Mouse (Mus musculus) midbrain, postnatal 0 days (tissue): Measurements from ENCODE around the gene Morn5. TPM values are rescaled to one million over a fixed set of nuclear protein-coding genes. Genes with fewer than 3 reads are reported as not detected.
A peak's percentile ranks its signal among the peaks of the same experiment; 100 is the strongest.

ENCODE experiments used
- ATAC-seq: fragments of 200-750 bp; cut with Nextera tagmentation; 2 replicates; pipeline ENCODE4 v1.8.0; 2017; ENCODE audit warnings: moderate number of reproducible peaks, mild to moderate bottlenecking, moderate TSS enrichment, moderate library complexity; ENCODE audit not compliant: low FRiP score
- DNase-seq: peaks from one replicate; pipeline ENCODE4 v3.0.0-alpha.2; 2015; ENCODE audit warnings: low spot score
- H3K27ac ChIP-seq: fragments of 300-500 bp; sonication (generic); 2 replicates; pipeline ENCODE4 v1.5.1; 2014; ENCODE audit warnings: low read depth, mild to moderate bottlenecking, low read length, mixed read lengths
- H3K27me3 ChIP-seq: fragments of 300-500 bp; sonication (generic); 2 replicates; pipeline ENCODE4 v1.6.1; 2014; ENCODE audit warnings: low read length, control low read depth, mixed read lengths; ENCODE audit not compliant: insufficient read depth
- H3K36me3 ChIP-seq: fragments of 300-500 bp; sonication (generic); 2 replicates; pipeline ENCODE4 v1.6.1; 2014; ENCODE audit warnings: low read length, control low read depth, mixed read lengths; ENCODE audit not compliant: insufficient read depth
- H3K4me1 ChIP-seq: fragments of 300-500 bp; sonication (generic); 2 replicates; pipeline ENCODE4 v1.6.1; 2014; ENCODE audit warnings: mild to moderate bottlenecking, control low read depth, antibody characterized with exemption, low read length, mixed read lengths; ENCODE audit not compliant: insufficient read depth
- H3K4me2 ChIP-seq: fragments of 300-500 bp; sonication (generic); 2 replicates; pipeline ENCODE4 v1.6.1; 2014; ENCODE audit warnings: low read depth, mild to moderate bottlenecking, low read length, mixed read lengths; ENCODE audit not compliant: poor library complexity, severe bottlenecking
- H3K4me3 ChIP-seq: fragments of 300-500 bp; sonication (generic); 2 replicates; pipeline ENCODE4 v1.5.1; 2014; ENCODE audit warnings: low read depth, mild to moderate bottlenecking, low read length, moderate library complexity
- H3K9ac ChIP-seq: fragments of 300-500 bp; sonication (generic); replicated peaks from 2 replicates; pipeline ENCODE4 v1.6.1; 2014; ENCODE audit warnings: mild to moderate bottlenecking, low read length, moderate library complexity, mixed read lengths; ENCODE audit not compliant: poor library complexity, severe bottlenecking
- H3K9me3 ChIP-seq: fragments of 300-500 bp; sonication (generic); 2 replicates; pipeline ENCODE4 v1.6.1; 2016; ENCODE audit warnings: low read length, control low read depth
- CTCF ChIP-seq: IDR thresholded peaks from 2 replicates; pipeline ENCODE4 v1.5.1; 2016; ENCODE audit warnings: antibody characterized with exemption, mild to moderate bottlenecking
- WGBS: fragments of 180-500 bp; shearing (Covaris S2); extraction: QIAGEN DNeasy Blood & Tissue Kit; methylation state at CpG from one replicate; pipeline ENCODE4 v1.1.7; 2014; 5-methylcytosine and 5-hydroxymethylcytosine counted together
- polyA plus RNA-seq: library from polyadenylated mRNA; unstranded; fragments of >200 nt; fragmentation: Nextera tagmentation; extraction: Ambion mirVana; gene quantifications from 2 replicates; pipeline ENCODE4 v1.2.1, GENCODE M21; 2015
- total RNA-seq: library from RNA; depleted of rRNA; stranded (reverse); fragments of >200 nt; gene quantifications from 2 replicates; pipeline ENCODE4 v1.2.3, GENCODE M21; 2014

Morn5 gene
- total and polyA plus RNA-seq, 2 experiments from 2014 or later: 3.5 to 3.8 TPM

DNA sequence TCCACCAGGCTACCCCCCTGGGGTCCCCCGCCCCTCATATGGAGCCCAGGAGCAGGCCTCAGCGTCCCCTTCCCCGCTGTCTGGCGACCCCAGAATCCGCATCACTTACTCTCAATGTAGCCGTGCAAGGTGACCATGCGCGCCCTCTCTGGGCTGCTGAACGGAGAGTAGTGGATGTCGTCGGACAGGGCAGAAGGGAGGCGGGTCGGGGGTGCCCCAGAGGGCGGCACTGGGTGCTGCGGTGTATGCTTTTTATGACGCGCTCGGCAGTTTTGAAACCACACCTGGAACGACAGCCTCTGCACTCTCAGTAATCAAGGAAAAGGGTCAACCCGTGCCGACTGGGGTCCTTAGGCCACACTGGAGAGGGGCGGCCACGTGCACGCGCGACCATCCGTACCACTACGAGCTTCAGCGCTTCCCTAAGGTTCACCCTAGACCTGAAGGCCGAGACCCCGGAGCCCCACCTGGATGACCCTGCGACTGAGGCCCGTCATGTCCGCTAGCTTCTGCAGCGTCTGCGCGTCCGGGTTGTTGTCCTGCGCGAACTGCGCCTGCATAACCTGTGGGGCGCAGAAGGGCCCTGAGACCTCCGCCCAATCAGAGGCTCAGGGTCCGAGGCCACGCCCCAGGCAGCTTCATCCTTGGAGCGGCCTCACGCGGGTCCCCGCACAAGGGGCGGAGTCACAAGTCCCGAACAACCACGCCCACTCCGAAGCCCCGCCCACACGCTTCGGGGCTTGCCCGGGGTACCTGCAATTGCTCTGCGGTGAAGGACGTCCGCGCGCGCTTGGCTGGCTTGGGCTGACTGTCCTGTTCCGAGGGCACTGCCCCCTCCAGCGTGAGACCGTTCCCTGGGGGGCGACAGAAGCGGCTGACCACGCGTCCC lies 41.8 kb downstream of the Morn5 start:
- 2% methylated on average over 70 of the region's 70 CpGs for WGBS
- no peak for TF ChIP-seq CTCF
- no peaks in the 10 kb centered on the region for H3K9me3 ChIP-seq
- H3K4me3 ChIP-seq: peak overlapping the region; percentile 43
- H3K27me3 ChIP-seq: peaks cover 68% of the 10 kb centered on the region
- H3K27ac ChIP-seq: no peak overlapping the region
- peak overlapping the region; percentile 74 for H3K4me2 ChIP-seq
- DNase-seq (no peak), ATAC-seq (peak; percentile 58)
- H3K9ac ChIP-seq: no peak overlapping the region
- peaks cover 4% of the 10 kb centered on the region; the same call in 1 of the 2 replicates for H3K4me1 ChIP-seq
- H3K36me3 ChIP-seq: no peaks in the 10 kb centered on the region

DNA sequence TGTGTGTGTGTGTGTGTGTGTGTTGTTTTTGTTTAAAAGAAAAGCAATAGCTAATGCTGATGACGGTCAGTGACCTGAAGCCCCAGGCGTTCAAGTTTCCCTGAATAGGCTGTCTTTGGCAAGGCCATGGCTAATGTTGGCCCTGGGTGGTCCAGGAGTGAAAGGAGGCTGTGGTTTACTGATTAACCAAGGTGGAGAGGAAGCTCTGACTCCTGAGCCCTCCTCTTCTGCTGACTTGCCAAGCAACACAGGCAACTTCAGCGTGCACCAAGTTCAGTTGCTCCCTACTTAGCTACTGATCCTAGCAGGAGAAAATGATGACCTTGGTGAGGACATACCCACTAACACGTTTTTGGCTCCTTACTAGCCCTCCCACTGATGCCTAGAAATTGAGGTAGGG lies 43.5 kb downstream of the Morn5 start:
- DNase-seq: no peak
- Histone ChIP-seq H3K9ac (no peak overlapping the region), H3K27me3 (peaks cover 79% of the 10 kb centered on the region), H3K4me3 (no peak overlapping the region), H3K36me3 (no peaks in the 10 kb centered on the region), H3K4me1 (peaks cover 4% of the 10 kb centered on the region; the same call in 1 of the 2 replicates), H3K4me2 (no peak overlapping the region), H3K9me3 (no peaks in the 10 kb centered on the region), H3K27ac (no peak overlapping the region)
- no peak for TF ChIP-seq CTCF
- WGBS: 6% methylated on average over 4 of the region's 4 CpGs
- ATAC-seq: no peak

DNA sequence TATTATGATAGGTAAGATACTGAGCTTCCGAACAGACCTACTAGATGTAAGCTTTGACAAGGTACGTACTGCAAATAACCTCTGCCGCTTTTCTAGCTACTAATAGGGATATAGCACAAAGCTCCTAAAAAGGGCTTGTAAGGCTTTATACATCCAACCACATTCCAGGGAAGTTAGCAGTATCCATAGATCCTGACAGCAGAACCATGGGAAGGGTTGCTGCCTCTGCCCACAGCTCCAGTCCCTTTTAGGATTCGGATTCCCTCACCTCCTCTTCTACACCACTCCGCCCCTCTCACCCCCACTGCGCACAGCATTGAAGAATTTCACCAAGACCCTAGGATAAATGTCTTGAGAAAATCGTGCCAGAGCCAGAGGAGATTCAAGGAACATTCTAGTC lies 44.0 kb downstream of the Morn5 start:
- Histone ChIP-seq H3K27ac (no peak overlapping the region), H3K9me3 (no peaks in the 10 kb centered on the region), H3K36me3 (no peaks in the 10 kb centered on the region), H3K9ac (no peak overlapping the region), H3K27me3 (peaks cover 84% of the 10 kb centered on the region), H3K4me1 (peaks cover 4% of the 10 kb centered on the region; the same call in 1 of the 2 replicates), H3K4me3 (no peak overlapping the region), H3K4me2 (no peak overlapping the region)
- DNase-seq: no peak
- WGBS: 15% methylated on average over 7 of the region's 7 CpGs
- TF ChIP-seq CTCF: no peak
- no peak for ATAC-seq

DNA sequence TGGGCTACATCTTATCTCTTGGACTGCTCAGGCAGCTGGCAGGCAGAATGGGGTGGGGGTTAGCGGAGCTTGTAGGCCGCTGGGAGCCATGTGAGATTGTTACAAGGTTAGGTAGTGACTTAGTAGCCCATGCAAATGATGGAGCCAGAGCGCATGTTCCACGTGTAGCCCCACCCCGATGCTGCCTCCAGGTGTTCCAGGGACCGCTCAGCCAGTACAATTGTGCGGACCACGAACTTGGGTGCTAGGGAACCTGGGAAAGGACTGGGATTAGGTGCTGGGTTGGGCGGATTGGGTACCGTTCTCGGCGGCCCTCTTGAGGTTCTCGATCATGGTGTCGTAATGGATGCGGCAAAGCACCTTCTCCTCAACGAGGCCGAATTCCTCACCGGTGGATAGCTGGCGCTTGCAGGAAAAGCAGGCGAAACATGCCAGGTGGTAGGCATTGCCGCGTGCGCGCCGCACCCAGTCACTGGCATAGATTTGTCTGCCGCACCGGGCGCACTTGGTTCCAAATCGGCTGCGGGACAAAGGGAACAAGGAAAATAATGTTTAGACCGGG lies 44.7 kb downstream of the Morn5 start:
- TF ChIP-seq CTCF: no peak
- Histone ChIP-seq H3K4me2 (0 out of 2 replicates have a peak overlapping the region, but pooled peaks have one; percentile 5), H3K9ac (no peak overlapping the region), H3K36me3 (no peaks in the 10 kb centered on the region), H3K4me3 (no peak overlapping the region), H3K4me1 (peaks cover 4% of the 10 kb centered on the region; the same call in 1 of the 2 replicates), H3K27ac (no peak overlapping the region), H3K27me3 (peaks cover 85% of the 10 kb centered on the region), H3K9me3 (no peaks in the 10 kb centered on the region)
- DNase-seq (no peak), ATAC-seq (no peak)
- WGBS: 2% methylated on average over 31 of the region's 31 CpGs

DNA sequence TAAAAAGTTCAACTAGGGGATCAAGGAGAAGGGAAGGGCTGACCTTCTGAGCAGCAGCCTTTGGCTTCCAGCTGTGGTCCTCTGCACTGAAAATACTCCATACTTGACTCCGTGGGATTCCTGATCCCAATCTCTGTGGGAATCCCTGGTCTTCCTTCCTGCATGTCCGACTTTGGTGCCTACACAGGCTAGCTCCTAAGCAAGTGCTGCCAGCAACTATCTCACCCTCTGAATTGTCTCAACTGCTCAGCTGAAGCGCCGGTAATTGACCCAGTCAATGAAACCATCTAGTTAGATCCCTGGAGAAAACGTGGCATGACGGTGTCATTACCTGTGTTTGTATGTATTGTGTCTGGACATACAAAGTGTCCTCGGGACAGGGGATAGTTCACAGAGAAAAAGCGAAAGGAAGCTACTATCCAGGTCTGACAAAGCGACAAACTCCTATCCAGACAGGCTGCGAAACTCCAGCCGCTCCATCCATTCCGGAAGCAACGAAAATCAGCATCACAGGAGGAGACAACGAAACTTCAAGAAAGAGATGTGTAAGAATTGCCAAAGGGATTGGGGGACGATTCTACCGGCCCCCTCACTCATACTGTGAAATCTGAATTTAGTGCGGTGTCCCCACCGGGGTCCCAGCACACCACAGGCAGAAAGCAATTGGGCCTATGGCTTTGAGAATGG lies 48.0 kb downstream of the Morn5 start:
- no peak overlapping the region for H3K9ac ChIP-seq
- ATAC-seq (no peak), DNase-seq (no peak)
- 7% methylated on average over 18 of the region's 18 CpGs for WGBS
- H3K4me3 ChIP-seq: no peak overlapping the region
- no peak overlapping the region for H3K4me2 ChIP-seq
- H3K36me3 ChIP-seq: no peaks in the 10 kb centered on the region
- no peaks in the 10 kb centered on the region for H3K9me3 ChIP-seq
- TF ChIP-seq CTCF: no peak
- H3K27me3 ChIP-seq: peaks cover 90% of the 10 kb centered on the region
- H3K27ac ChIP-seq: no peak overlapping the region
- no peaks in the 10 kb centered on the region for H3K4me1 ChIP-seq

DNA sequence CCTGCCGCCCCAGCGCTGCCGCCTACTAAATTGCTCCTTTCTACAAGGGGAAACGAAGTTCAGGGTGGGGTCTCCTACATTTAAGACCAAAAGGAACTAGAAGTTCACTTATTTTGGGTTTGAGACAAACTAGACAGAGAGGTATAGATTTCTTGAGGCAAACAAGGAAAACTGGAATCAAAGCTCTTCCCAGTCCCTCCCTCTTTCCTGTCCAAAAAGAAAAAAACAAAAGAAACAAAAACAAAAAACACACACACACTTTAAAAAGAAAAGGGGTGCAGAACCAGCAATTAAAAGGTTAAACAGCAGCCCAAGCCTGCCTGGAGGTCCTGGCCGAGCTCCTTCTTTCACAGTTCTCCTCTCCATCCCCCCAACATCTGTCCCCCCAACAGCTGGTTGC lies 48.8 kb downstream of the Morn5 start:
- H3K27ac ChIP-seq: no peak overlapping the region
- no peak overlapping the region for H3K4me2 ChIP-seq
- H3K27me3 ChIP-seq: peaks cover 91% of the 10 kb centered on the region
- no peak overlapping the region for H3K4me3 ChIP-seq
- DNase-seq (no peak), ATAC-seq (no peak)
- no peak for TF ChIP-seq CTCF
- no peak overlapping the region for H3K9ac ChIP-seq
- no peaks in the 10 kb centered on the region for H3K36me3 ChIP-seq
- WGBS: 7% methylated on average over 5 of the region's 5 CpGs
- H3K9me3 ChIP-seq: no peaks in the 10 kb centered on the region
- H3K4me1 ChIP-seq: no peaks in the 10 kb centered on the region
